Mouse (Mus musculus) ES-E14 (cell line): ENCODE measurements around the gene Clip2. TPM values are rescaled to one million over a fixed set of nuclear protein-coding genes. Genes with fewer than 3 reads are reported as not detected.

Experiments used
- DNase-seq: peaks from one replicate; pipeline ENCODE4 v3.0.0-alpha.2; 2013; ENCODE audit warnings: low read depth, low spot score
- H3K27ac ChIP-seq: 2 replicates; pipeline ENCODE4 v1.5.1; 2012; ENCODE audit warnings: low read depth, mild to moderate bottlenecking, low read length, moderate library complexity, mixed read lengths; ENCODE audit not compliant: poor library complexity, insufficient read depth, severe bottlenecking
- H3K36me3 ChIP-seq: 2 replicates; pipeline ENCODE4 v1.6.1; 2012; ENCODE audit warnings: mild to moderate bottlenecking, low read length, moderate library complexity, mixed read lengths; ENCODE audit not compliant: control insufficient read depth, poor library complexity, insufficient read depth, severe bottlenecking
- H3K4me1 ChIP-seq, 2 experiments: fragments of 150-350 bp in 1 of 2; sonication (generic) in 1 of 2; 2 replicates each; pipeline ENCODE4 v1.6.1; 2012; ENCODE audit warnings: low read length in 2 of 2, mild to moderate bottlenecking in 1 of 2, mixed read lengths in 1 of 2; ENCODE audit not compliant: control insufficient read depth in 2 of 2, insufficient read depth in 2 of 2, poor library complexity in 1 of 2
- H3K4me3 ChIP-seq, 2 experiments: fragments of 150-350 bp in 1 of 2; sonication (generic) in 1 of 2; 2 replicates each; pipeline ENCODE4 v1.5.1; 2012; ENCODE audit warnings: low read length in 2 of 2, low read depth in 1 of 2, mild to moderate bottlenecking in 1 of 2, mixed read lengths in 1 of 2; ENCODE audit not compliant: insufficient read depth in 1 of 2, poor library complexity in 1 of 2, severe bottlenecking in 1 of 2
- H3K9ac ChIP-seq: 2 replicates; pipeline ENCODE4 v1.6.1; 2012; ENCODE audit warnings: low read depth, mild to moderate bottlenecking, low read length, mixed read lengths; ENCODE audit not compliant: poor library complexity, insufficient read depth, severe bottlenecking
- H3K9me3 ChIP-seq: fragments of 150-350 bp; sonication (generic); 2 replicates; pipeline ENCODE4 v1.6.1; 2012; ENCODE audit warnings: low read depth, mild to moderate bottlenecking, low read length; ENCODE audit not compliant: control insufficient read depth, insufficient read depth
- CHD2 ChIP-seq: IDR thresholded peaks from 2 replicates; pipeline ENCODE4 v1.6.1; 2014; ENCODE audit warnings: mild to moderate bottlenecking, low read depth, low read length, inconsistent platforms
- HCFC1 ChIP-seq: IDR thresholded peaks from 2 replicates; pipeline ENCODE4 v1.6.1; 2012; ENCODE audit warnings: low read length, inconsistent platforms, borderline replicate concordance; ENCODE audit not compliant: insufficient read depth
- MAFK ChIP-seq: IDR thresholded peaks from 2 replicates; pipeline ENCODE4 v1.6.1; 2014; ENCODE audit warnings: mild to moderate bottlenecking, low read depth, low read length, inconsistent platforms; ENCODE audit not compliant: insufficient read depth
- ZC3H11A ChIP-seq: IDR thresholded peaks from 2 replicates; pipeline ENCODE4 v1.6.1; 2012; ENCODE audit warnings: low read depth, mild to moderate bottlenecking, inconsistent platforms, low read length, borderline replicate concordance
- ZNF384 ChIP-seq: IDR thresholded peaks from 2 replicates; pipeline ENCODE4 v1.6.1; 2012; ENCODE audit warnings: low read depth, low read length, inconsistent platforms
- in situ Hi-C, 2 experiments: fragments of 600-800 bp; cut with MboI; formaldehyde crosslinking; loops; one replicate each; pipeline ENCODE4 v1.15.1; 2025; ENCODE audit warnings: low sequenced_read_pairs in 2 of 2, inconsistent platforms in 1 of 2; ENCODE audit not compliant: unreplicated experiment in 2 of 2
- total RNA-seq: library from RNA; depleted of rRNA; stranded (reverse); fragments of 300-350 nt; gene quantifications from 2 replicates; pipeline ENCODE4 v1.2.3, GENCODE M21; 2012

Clip2 gene
- total RNA-seq, 1 experiment, result 10.5 TPM

DNA sequence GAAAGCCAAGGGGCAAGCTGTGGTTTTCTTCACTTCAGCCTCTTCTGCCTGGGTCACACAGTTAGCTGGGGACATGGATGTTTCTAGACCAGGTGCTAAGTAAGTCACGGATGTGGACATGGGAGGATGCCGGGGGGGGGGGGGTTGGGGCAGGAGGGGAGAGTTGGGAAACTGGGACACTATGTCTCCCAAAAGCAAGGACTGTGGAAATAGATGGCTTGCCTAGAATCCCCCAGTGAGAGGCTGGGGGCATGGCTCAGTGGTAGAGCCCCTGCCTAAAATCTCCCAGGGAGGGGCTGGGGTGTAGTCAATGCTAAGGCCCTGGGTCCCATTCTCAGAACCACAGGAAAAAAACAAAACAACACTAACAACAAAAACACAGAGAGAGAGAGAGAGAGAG, 61.0 kb downstream of the Clip2 start:
- H3K9ac ChIP-seq, result no peak overlapping the region
- H3K4me1 ChIP-seq, result peaks cover 0 to 4% of the 10 kb centered on the region in 2 experiments; a peak in 1 of 4 replicates
- TF ChIP-seq MAFK, result no peak
- no peak for TF ChIP-seq HCFC1
- TF ChIP-seq ZNF384, result no peak
- no peak for TF ChIP-seq CHD2
- TF ChIP-seq ZC3H11A, result no peak
- peaks cover 3% of the 10 kb centered on the region; the same call in 1 of the 2 replicates for H3K36me3 ChIP-seq
- no peaks in the 10 kb centered on the region for H3K9me3 ChIP-seq
- no peak for DNase-seq
- no peak overlapping the region for H3K27ac ChIP-seq
- H3K4me3 ChIP-seq, result no peak overlapping the region
- in situ Hi-C loops, result loop anchor here in 1 of 2 experiments (10.0 kb wide), 1 partner anchor 214 kb away; no protein-coding TSS in a partner anchor

- Histone ChIP-seq H3K4me3 (no peak overlapping the region), H3K27ac (no peak overlapping the region), H3K9me3 (no peaks in the 10 kb centered on the region), H3K9ac (no peak overlapping the region), H3K36me3 (peaks cover 3% of the 10 kb centered on the region; the same call in 1 of the 2 replicates), H3K4me1 (peaks cover 0 to 5% of the 10 kb centered on the region in 2 experiments; a peak in 1 of 4 replicates)
- TF ChIP-seq MAFK (no peak), CHD2 (no peak), ZNF384 (no peak), ZC3H11A (no peak), HCFC1 (no peak)
- in situ Hi-C loops, result loop anchor here in 1 of 2 experiments (10.0 kb wide), 1 partner anchor 214 kb away; no protein-coding TSS in a partner anchor
- DNase-seq, result no peak
Observed at GRCm38 (mm10) chr5:134490465-134490864, 61.8 kb downstream of the Clip2 start.

DNA sequence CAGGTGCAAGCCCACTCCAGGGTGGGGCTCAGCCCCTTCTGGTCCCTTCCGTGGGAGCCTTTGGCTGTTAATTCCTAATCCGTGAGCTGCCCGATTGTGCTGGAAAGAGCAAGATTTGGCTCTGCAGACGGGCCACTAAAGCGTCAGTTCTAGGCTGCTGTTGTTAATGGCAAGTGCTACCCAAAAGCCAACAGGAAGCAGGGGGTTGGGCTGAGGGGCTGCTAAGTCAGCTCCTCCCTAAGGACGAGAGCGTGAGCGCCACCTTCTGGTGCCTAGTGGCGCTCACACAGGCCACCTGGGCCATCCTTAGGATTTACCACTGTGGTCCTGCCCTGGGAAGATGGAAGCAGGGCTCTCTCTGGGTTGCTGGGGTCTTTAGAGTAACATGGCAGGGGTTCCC, 62.7 kb downstream of the Clip2 start:
- H3K9ac ChIP-seq, result no peak overlapping the region; the same call in 1 of the 2 replicates
- H3K27ac ChIP-seq, result no peak overlapping the region
- in situ Hi-C loops, result loop anchor here in 1 of 2 experiments (10.0 kb wide), 1 partner anchor 115 kb away; no protein-coding TSS in a partner anchor
- DNase-seq, result peak; percentile 84
- H3K4me1 ChIP-seq, result peaks cover 0 to 7% of the 10 kb centered on the region in 2 experiments; a peak in 1 of 4 replicates
- peaks cover 3% of the 10 kb centered on the region; the same call in 1 of the 2 replicates for H3K36me3 ChIP-seq
- peak overlapping the region in 1 of 2 experiments; percentile 15; a peak in 2 of 4 replicates for H3K4me3 ChIP-seq
- H3K9me3 ChIP-seq, result no peaks in the 10 kb centered on the region
- peak; percentile 51; the same call in 1 of the 2 replicates for TF ChIP-seq MAFK
- TF ChIP-seq ZC3H11A, result no peak; the same call in 1 of the 2 replicates

DNA sequence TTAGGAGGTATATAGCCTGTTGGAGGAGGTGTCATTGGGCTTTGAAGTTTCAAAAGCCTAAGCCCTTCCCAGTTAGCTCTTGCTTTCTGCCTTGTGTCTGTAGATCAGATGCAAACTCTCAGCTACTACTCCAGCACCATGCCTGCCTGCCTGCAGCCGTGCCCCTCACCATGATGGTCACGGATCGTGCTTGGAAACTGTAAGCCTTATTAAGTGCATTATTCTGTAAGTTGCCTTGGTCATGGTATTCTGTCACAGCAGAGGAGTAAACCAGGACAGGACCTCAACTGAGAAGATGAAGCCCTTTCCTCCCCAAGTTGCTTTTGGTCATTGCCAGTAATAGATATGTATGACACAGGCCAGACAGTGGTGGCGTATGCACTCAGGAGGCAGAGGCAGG, 63.6 kb downstream of the Clip2 start:
- no peak overlapping the region for H3K27ac ChIP-seq
- H3K4me3 ChIP-seq, result no peak overlapping the region
- no peak for DNase-seq
- no peaks in the 10 kb centered on the region for H3K9me3 ChIP-seq
- peaks cover 0 to 7% of the 10 kb centered on the region in 2 experiments; a peak in 1 of 4 replicates for H3K4me1 ChIP-seq
- TF ChIP-seq MAFK (no peak), HCFC1 (no peak)
- no peak overlapping the region for H3K9ac ChIP-seq
- peaks cover 3% of the 10 kb centered on the region; the same call in 1 of the 2 replicates for H3K36me3 ChIP-seq
- in situ Hi-C loops, result loop anchor here in 1 of 2 experiments (10.0 kb wide), 1 partner anchor 114 kb away; no protein-coding TSS in a partner anchor
